Mouse (Mus musculus) myocyte (in vitro differentiated cells): ENCODE data around the gene Nlgn2. TPM values are rescaled to one million over a fixed set of nuclear protein-coding genes. Genes with fewer than 3 reads are reported as not detected.

Experiments
- H3K27me3 ChIP-seq: one replicate; pipeline ENCODE4 v1.6.1; 2011; ENCODE audit not compliant: control insufficient read depth, insufficient read depth, insufficient read length
- H3K36me3 ChIP-seq: one replicate; pipeline ENCODE4 v1.6.1; 2011; ENCODE audit not compliant: control insufficient read depth, insufficient read depth
- H3K4me2 ChIP-seq: one replicate; pipeline ENCODE4 v1.6.1; 2011; ENCODE audit warnings: low read depth, control low read depth
- H3K4me3 ChIP-seq: one replicate; pipeline ENCODE4 v1.5.1; 2011; ENCODE audit warnings: mild to moderate bottlenecking, control low read depth, moderate library complexity
- H3K79me2 ChIP-seq: one replicate; pipeline ENCODE4 v1.6.1; 2011; ENCODE audit not compliant: control insufficient read depth, insufficient read depth
- H3ac ChIP-seq: one replicate; pipeline ENCODE4 v1.6.1; 2011; ENCODE audit not compliant: control insufficient read depth, insufficient read length
- CEBPB ChIP-seq: IDR thresholded peaks from 2 replicates; pipeline ENCODE4 v1.6.1; 2011; ENCODE audit warnings: mild to moderate bottlenecking, moderate library complexity; ENCODE audit not compliant: poor library complexity, insufficient read depth, severe bottlenecking
- E2F4 ChIP-seq: IDR thresholded peaks from one replicate; pipeline ENCODE4 v1.6.1; 2011; ENCODE audit warnings: mild to moderate bottlenecking, control low read depth, moderate library complexity; ENCODE audit not compliant: insufficient read depth
- MAX ChIP-seq: IDR thresholded peaks from one replicate; pipeline ENCODE4 v1.6.1; 2011; ENCODE audit warnings: low read depth, mild to moderate bottlenecking, control low read depth
- MYOD1 ChIP-seq, 3 experiments: IDR thresholded peaks; one replicate each; pipeline ENCODE4 v1.6.1; 2011; ENCODE audit warnings: control low read depth in 2 of 3, low read depth in 2 of 3, mild to moderate bottlenecking in 2 of 3, moderate library complexity in 1 of 3; ENCODE audit not compliant: insufficient read length in 2 of 3, control insufficient read depth in 1 of 3
- MYOG ChIP-seq, 3 experiments: IDR thresholded peaks; one replicate each; pipeline ENCODE4 v1.6.1; 2011; ENCODE audit warnings: control low read depth in 2 of 3, low read depth in 2 of 3, mild to moderate bottlenecking in 2 of 3; ENCODE audit not compliant: insufficient read length in 2 of 3, control insufficient read depth in 1 of 3, insufficient read depth in 1 of 3
- POLR2A ChIP-seq: IDR thresholded peaks from one replicate; pipeline ENCODE4 v1.6.1; 2011; ENCODE audit warnings: low read depth, mild to moderate bottlenecking, control low read depth, moderate library complexity; ENCODE audit not compliant: insufficient read length
- POLR2AphosphoS2 ChIP-seq: IDR thresholded peaks from one replicate; pipeline ENCODE4 v1.6.1; 2011; ENCODE audit warnings: low read depth, control low read depth; ENCODE audit not compliant: insufficient read length
- REST ChIP-seq: IDR thresholded peaks from one replicate; pipeline ENCODE4 v1.6.1; 2011; ENCODE audit warnings: mild to moderate bottlenecking, control low read depth, moderate library complexity; ENCODE audit not compliant: insufficient read depth, insufficient read length
- SRF ChIP-seq: IDR thresholded peaks from one replicate; pipeline ENCODE4 v1.6.1; 2011; ENCODE audit warnings: low read depth; ENCODE audit not compliant: control insufficient read depth, insufficient read length
- TCF12 ChIP-seq: IDR thresholded peaks from one replicate; pipeline ENCODE4 v1.6.1; 2011; ENCODE audit warnings: mild to moderate bottlenecking, control low read depth; ENCODE audit not compliant: poor library complexity, insufficient read depth, severe bottlenecking
- TCF3 ChIP-seq: IDR thresholded peaks from one replicate; pipeline ENCODE4 v1.6.1; 2011; ENCODE audit warnings: low read depth, control low read depth; ENCODE audit not compliant: insufficient read length
- USF1 ChIP-seq: IDR thresholded peaks from one replicate; pipeline ENCODE4 v1.6.1; 2011; ENCODE audit warnings: low read depth, mild to moderate bottlenecking, control low read depth, moderate library complexity
- polyA plus RNA-seq: library from polyadenylated mRNA; unstranded; fragments of >200 nt; fragmentation: generic; extraction: Trizol; gene quantifications from one replicate; pipeline ENCODE4 v1.2.1, GENCODE M21; 2012; ENCODE audit warnings: missing spikeins

Gene Nlgn2
- polyA plus RNA-seq, 1 experiment, result 12.8 TPM

GRCm38 (mm10) chr11:69823456-69823855 is 14.1 kb downstream of the Nlgn2 start:
- H3K79me2 ChIP-seq, result no peaks in the 10 kb centered on the region
- H3ac ChIP-seq, result no peak overlapping the region
- no peak overlapping the region for H3K4me3 ChIP-seq
- no peak overlapping the region for H3K4me2 ChIP-seq
- H3K36me3 ChIP-seq, result no peaks in the 10 kb centered on the region
- TF ChIP-seq E2F4, result no peak
- no peak for TF ChIP-seq POLR2AphosphoS2
- TF ChIP-seq POLR2A, result no peak
- TF ChIP-seq USF1, result no peak
- TF ChIP-seq MYOD1 (IDR thresholded peaks at IDR 0.05; ENCODE audit: control insufficient read depth in 1 of 3, insufficient read length in 2 of 3, low read depth in 2 of 3), result no peak
- no peak for TF ChIP-seq CEBPB
- TF ChIP-seq TCF12, result no peak
- TF ChIP-seq REST, result no peak
- TF ChIP-seq TCF3, result no peak
- TF ChIP-seq SRF, result no peak
- no peak for TF ChIP-seq MAX
- no peak for TF ChIP-seq MYOG (IDR thresholded peaks at IDR 0.05; ENCODE audit: control insufficient read depth in 1 of 3, insufficient read depth in 1 of 3, insufficient read length in 2 of 3, low read depth in 2 of 3)
- H3K27me3 ChIP-seq, result no peaks in the 10 kb centered on the region

- Histone ChIP-seq H3ac (no peak within 1 kb of the TSS), H3K4me3 (no peak within 1 kb of the TSS), H3K36me3 (no peaks in the 10 kb centered on the region), H3K4me2 (no peak within 1 kb of the TSS), H3K79me2 (no peaks in the 10 kb centered on the region), H3K27me3 (no peaks in the 10 kb centered on the region)
- TF ChIP-seq USF1 (no peak), TCF12 (no peak), SRF (no peak), E2F4 (no peak), TCF3 (no peak)
Measured at GRCm38 (mm10) chr11:69822080-69822479, 15.5 kb downstream of the Nlgn2 start, which contains the start of gene Spem1. Gene Spem1, minus strand, starts transcription at chr11:69822180.

DNA sequence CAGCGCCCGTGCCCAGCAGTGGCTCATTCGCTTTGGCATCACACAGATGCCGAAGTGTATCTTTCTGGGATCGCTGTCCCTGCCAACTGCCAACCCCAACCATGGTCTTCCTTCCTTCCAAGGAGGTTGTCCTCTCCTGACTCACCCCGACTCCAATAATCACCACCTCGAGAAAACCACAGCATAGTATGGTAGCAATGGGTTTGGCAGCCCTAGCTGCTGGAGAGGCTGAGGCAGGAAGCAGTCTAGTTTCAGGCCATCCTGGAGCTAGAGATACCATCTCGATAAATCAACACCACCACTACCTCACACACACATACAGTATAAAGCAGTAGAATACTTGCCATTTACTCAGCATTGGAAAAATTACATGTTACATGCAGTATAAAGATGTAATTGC is 18.7 kb downstream of the Nlgn2 start:
- Histone ChIP-seq H3K79me2 (no peaks in the 10 kb centered on the region), H3K4me2 (no peak overlapping the region), H3K27me3 (no peaks in the 10 kb centered on the region), H3K36me3 (no peaks in the 10 kb centered on the region), H3ac (no peak overlapping the region), H3K4me3 (no peak overlapping the region)
- TF ChIP-seq SRF, result no peak
- TF ChIP-seq TCF12, result no peak
- no peak for TF ChIP-seq E2F4

- H3K27me3 ChIP-seq, result no peaks in the 10 kb centered on the region
- no peaks in the 10 kb centered on the region for H3K36me3 ChIP-seq
- H3K4me3 ChIP-seq, result no peak within 1 kb of the TSS
- H3ac ChIP-seq, result no peak within 1 kb of the TSS
- no peak within 1 kb of the TSS for H3K4me2 ChIP-seq
- TF ChIP-seq TCF12, result no peak
- no peak for TF ChIP-seq TCF3
- TF ChIP-seq MAX, result no peak
- TF ChIP-seq USF1, result no peak
- TF ChIP-seq MYOG (IDR thresholded peaks at IDR 0.05; ENCODE audit: control insufficient read depth in 1 of 3, insufficient read depth in 1 of 3, insufficient read length in 2 of 3, low read depth in 2 of 3), result no peak
- no peak for TF ChIP-seq POLR2A
- no peak for TF ChIP-seq REST
- no peak for TF ChIP-seq CEBPB
- no peak for TF ChIP-seq SRF
- TF ChIP-seq E2F4, result no peak
- TF ChIP-seq POLR2AphosphoS2, result no peak
- no peaks in the 10 kb centered on the region for H3K79me2 ChIP-seq
Measured at GRCm38 (mm10) chr11:69818365-69818764, 19.2 kb downstream of the Nlgn2 start, which contains the start of gene Spem2. Gene Spem2, minus strand, starts transcription at chr11:69818465.

DNA sequence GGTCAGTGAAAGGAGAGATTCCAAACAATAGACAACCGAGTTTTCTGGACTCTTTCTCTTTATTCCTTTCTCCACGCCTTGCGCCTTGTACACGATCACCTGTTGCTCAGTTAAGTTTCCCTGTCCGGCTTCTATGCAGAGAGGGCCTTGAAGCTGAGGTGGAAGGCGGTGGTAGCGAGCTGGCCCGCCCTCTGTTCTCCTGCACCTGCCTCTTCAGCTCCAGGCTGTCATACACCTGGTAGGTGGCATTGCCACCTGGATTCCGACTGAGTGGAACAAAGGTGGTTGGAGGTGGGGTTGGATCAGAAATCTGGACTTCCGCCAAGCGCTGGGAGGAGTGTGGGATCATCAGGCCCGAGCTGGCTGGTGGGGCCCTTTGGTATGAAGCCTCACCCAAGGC is 21.1 kb downstream of the Nlgn2 start:
- TF ChIP-seq POLR2A (no peak), TCF12 (no peak), TCF3 (no peak), MYOG (IDR thresholded peaks at IDR 0.05; ENCODE audit: control insufficient read depth in 1 of 3, insufficient read depth in 1 of 3, insufficient read length in 2 of 3, low read depth in 2 of 3) (no peak), MYOD1 (IDR thresholded peaks at IDR 0.05; ENCODE audit: control insufficient read depth in 1 of 3, insufficient read length in 2 of 3, low read depth in 2 of 3) (no peak), E2F4 (no peak), MAX (no peak), CEBPB (no peak), POLR2AphosphoS2 (no peak), SRF (no peak), REST (no peak), USF1 (no peak)
- Histone ChIP-seq H3K27me3 (no peaks in the 10 kb centered on the region), H3K4me3 (no peak overlapping the region), H3K36me3 (no peaks in the 10 kb centered on the region), H3K4me2 (no peak overlapping the region), H3K79me2 (no peaks in the 10 kb centered on the region), H3ac (no peak overlapping the region)
